Mouse (Mus musculus) MEL (cell line): ENCODE results near the gene Rwdd1. TPM values are rescaled to one million over a fixed set of nuclear protein-coding genes. Genes with fewer than 3 reads are reported as not detected.
A peak's percentile ranks its signal among the peaks of the same experiment; 100 is the strongest.

Source experiments
- DNase-seq: peaks from one replicate; pipeline ENCODE4 v3.0.0; 2011; ENCODE audit warnings: low read depth, low spot score
- H3K27ac ChIP-seq: 2 replicates; pipeline ENCODE4 v1.5.1; 2012; ENCODE audit warnings: low read depth, mild to moderate bottlenecking, control low read depth, low read length, moderate library complexity; ENCODE audit not compliant: control insufficient read depth
- H3K27me3 ChIP-seq, 2 experiments: fragments of 150-350 bp in 1 of 2; sonication (generic) in 1 of 2; 2 replicates each; pipeline ENCODE4 v1.6.1; 2012; ENCODE audit warnings: low read length in 2 of 2, mild to moderate bottlenecking in 2 of 2, improper control_type of control experiment in 1 of 2, moderate library complexity in 1 of 2; ENCODE audit not compliant: insufficient read depth in 2 of 2, control insufficient read depth in 1 of 2
- H3K36me3 ChIP-seq, 2 experiments: 2 replicates each; pipeline ENCODE4 v1.6.1; 2012 to 2014; ENCODE audit warnings: low read length in 2 of 2, improper control_type of control experiment in 1 of 2, inconsistent platforms in 1 of 2, mild to moderate bottlenecking in 1 of 2; ENCODE audit not compliant: insufficient read depth in 2 of 2, control insufficient read depth in 1 of 2
- H3K4me1 ChIP-seq, 2 experiments: fragments of 150-350 bp in 1 of 2; sonication (generic) in 1 of 2; 2 replicates each; pipeline ENCODE4 v1.6.1; 2012; ENCODE audit warnings: low read length in 2 of 2, improper control_type of control experiment in 1 of 2, mild to moderate bottlenecking in 1 of 2; ENCODE audit not compliant: insufficient read depth in 2 of 2, control insufficient read depth in 1 of 2
- H3K4me3 ChIP-seq, 2 experiments: fragments of 150-350 bp in 1 of 2; sonication (generic) in 1 of 2; 2 replicates each; pipeline ENCODE4 v1.5.1; 2012; ENCODE audit warnings: low read depth in 2 of 2, low read length in 2 of 2, mild to moderate bottlenecking in 2 of 2, moderate library complexity in 2 of 2, control low read depth in 1 of 2, improper control_type of control experiment in 1 of 2; ENCODE audit not compliant: control insufficient read depth in 1 of 2, insufficient read depth in 1 of 2
- H3K79me2 ChIP-seq: 2 replicates; pipeline ENCODE4 v1.6.1; 2012; ENCODE audit warnings: mild to moderate bottlenecking, low read length, moderate library complexity; ENCODE audit not compliant: control insufficient read depth, poor library complexity, insufficient read depth
- H3K9ac ChIP-seq: 2 replicates; pipeline ENCODE4 v1.6.1; 2012; ENCODE audit warnings: low read depth, mild to moderate bottlenecking, control low read depth, low read length, moderate library complexity; ENCODE audit not compliant: control insufficient read depth, poor library complexity, severe bottlenecking
- H3K9me3 ChIP-seq: fragments of 150-350 bp; sonication (generic); replicated peaks from 2 replicates; pipeline ENCODE4 v1.6.1; 2012; ENCODE audit warnings: mild to moderate bottlenecking, low read length, improper control_type of control experiment, moderate library complexity; ENCODE audit not compliant: insufficient read depth
- CHD1 ChIP-seq: IDR thresholded peaks from 2 replicates; pipeline ENCODE4 v1.6.1; 2012; ENCODE audit warnings: low read depth, mild to moderate bottlenecking, inconsistent platforms, low read length, improper control_type of control experiment
- ETS1 ChIP-seq: IDR thresholded peaks from 2 replicates; pipeline ENCODE4 v1.6.1; 2012; ENCODE audit warnings: low read depth, mild to moderate bottlenecking, inconsistent platforms, low read length, improper control_type of control experiment, moderate library complexity
- GABPA ChIP-seq: IDR thresholded peaks from 2 replicates; pipeline ENCODE4 v1.6.1; 2012; ENCODE audit warnings: low read depth, mild to moderate bottlenecking, inconsistent platforms, low read length, improper control_type of control experiment, moderate library complexity
- GATA1 ChIP-seq: IDR thresholded peaks from 2 replicates; pipeline ENCODE4 v1.6.1; 2011; ENCODE audit warnings: low read depth, low read length, improper control_type of control experiment
- MAFK ChIP-seq: IDR thresholded peaks from 2 replicates; pipeline ENCODE4 v1.6.1; 2011; ENCODE audit warnings: low read depth, mild to moderate bottlenecking, low read length, improper control_type of control experiment, borderline replicate concordance
- MAZ ChIP-seq: IDR thresholded peaks from 2 replicates; pipeline ENCODE4 v1.6.1; 2012; ENCODE audit warnings: low read depth, mild to moderate bottlenecking, inconsistent platforms, low read length, improper control_type of control experiment
- MYC ChIP-seq: IDR thresholded peaks from 2 replicates; pipeline ENCODE4 v1.6.1; 2011; ENCODE audit warnings: low read depth, mild to moderate bottlenecking, low read length, improper control_type of control experiment, moderate library complexity
- NELFE ChIP-seq: IDR thresholded peaks from 2 replicates; pipeline ENCODE4 v1.6.1; 2011; ENCODE audit warnings: low read depth, low read length, improper control_type of control experiment
- POLR2AphosphoS2 ChIP-seq: IDR thresholded peaks from 2 replicates; pipeline ENCODE4 v1.6.1; 2011; ENCODE audit warnings: low read length, improper control_type of control experiment
- RAD21 ChIP-seq: IDR thresholded peaks from 2 replicates; pipeline ENCODE4 v1.6.1; 2011; ENCODE audit warnings: mild to moderate bottlenecking, low read depth, low read length, improper control_type of control experiment
- SIN3A ChIP-seq: IDR thresholded peaks from 2 replicates; pipeline ENCODE4 v1.6.1; 2012; ENCODE audit warnings: low read length, improper control_type of control experiment, inconsistent platforms
- TAL1 ChIP-seq: IDR thresholded peaks from 2 replicates; pipeline ENCODE4 v1.6.1; 2012; ENCODE audit warnings: mild to moderate bottlenecking, inconsistent platforms, low read length, moderate library complexity, mixed read lengths
- TCF12 ChIP-seq: IDR thresholded peaks from 2 replicates; pipeline ENCODE4 v1.6.1; 2014; ENCODE audit warnings: low read depth, mild to moderate bottlenecking, inconsistent platforms, low read length, improper control_type of control experiment, moderate library complexity
- USF1 ChIP-seq: IDR thresholded peaks from 2 replicates; pipeline ENCODE4 v1.6.1; 2014; ENCODE audit warnings: low read depth, mild to moderate bottlenecking, inconsistent platforms, low read length, improper control_type of control experiment, moderate library complexity
- ZKSCAN1 ChIP-seq: IDR thresholded peaks from 2 replicates; pipeline ENCODE4 v1.6.1; 2012; ENCODE audit warnings: low read depth, mild to moderate bottlenecking, inconsistent platforms, low read length, improper control_type of control experiment, moderate library complexity
- polyA plus RNA-seq, 2 experiments: library from polyadenylated mRNA; stranded (reverse) in 1 of 2; unstranded in 1 of 2; fragments of >175 nt in 1 of 2; fragments of >200 nt in 1 of 2; gene quantifications; 2 replicates each; pipeline versions ENCODE4 v1.2.1 to v1.2.4; 2012; ENCODE audit warnings: low replicate concordance in 2 of 2, low read depth in 1 of 2; ENCODE audit not compliant: insufficient read length in 2 of 2, insufficient read depth in 1 of 2, missing spikeins in 1 of 2
- total RNA-seq: library from RNA; depleted of rRNA; stranded (reverse); fragments of 300-350 nt; gene quantifications from 2 replicates; pipeline ENCODE4 v1.2.3, GENCODE M21; 2012

The Rwdd1 gene
- total and polyA plus RNA-seq, 3 experiments, result 114 to 137 TPM; not detected in 1

GRCm38 (mm10) chr10:34018746-34019301 lies 600 bp downstream of the Rwdd1 start:
- Histone ChIP-seq H3K27me3 (no peaks in the 10 kb centered on the region; a peak in 1 of 4 replicates), H3K9ac (peak overlapping the region; percentile 87), H3K4me3 (peak overlapping the region; percentile 80 to 96), H3K9me3 (no peaks in the 10 kb centered on the region), H3K79me2 (peaks cover 30% of the 10 kb centered on the region), H3K27ac (peak overlapping the region; percentile 81), H3K36me3 (peaks cover 0 to 18% of the 10 kb centered on the region in 2 experiments; a peak in 3 of 4 replicates), H3K4me1 (peaks cover 2 to 12% of the 10 kb centered on the region in 2 experiments)
- TF ChIP-seq MYC, result 0 out of 2 replicates have a peak, but pooled peaks have one; percentile 31
- no peak for TF ChIP-seq ETS1
- peak; percentile 61 for DNase-seq

DNA sequence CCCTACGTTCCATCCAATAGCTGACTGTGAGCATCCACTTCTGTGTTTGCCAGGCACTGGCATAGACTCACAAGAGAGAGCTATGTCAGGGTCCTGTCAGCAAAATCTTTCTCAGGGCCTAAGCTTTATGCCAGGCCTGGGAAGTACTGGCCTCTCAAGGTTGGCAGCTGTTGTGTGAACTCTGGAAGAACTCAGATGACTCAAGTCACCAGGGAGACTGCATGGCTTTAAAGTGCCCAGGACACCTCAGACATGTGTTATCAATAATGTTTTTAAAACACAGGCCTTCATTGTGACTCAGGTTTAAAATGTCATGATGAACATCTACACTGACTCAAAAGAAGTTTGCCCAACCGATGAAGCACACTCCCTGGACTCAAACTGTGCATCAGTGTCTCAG lies 6.2 kb downstream of the Rwdd1 start:
- H3K79me2 ChIP-seq, result peaks cover 21% of the 10 kb centered on the region
- no peak overlapping the region for H3K27ac ChIP-seq
- H3K9ac ChIP-seq, result no peak overlapping the region
- TF ChIP-seq TCF12 (no peak), MAZ (no peak), ZKSCAN1 (no peak), RAD21 (no peak), GATA1 (no peak), GABPA (no peak)
- no peak for DNase-seq
- H3K27me3 ChIP-seq, result no peaks in the 10 kb centered on the region
- H3K4me3 ChIP-seq, result no peak overlapping the region
- no peaks in the 10 kb centered on the region for H3K9me3 ChIP-seq
- H3K4me1 ChIP-seq, result peaks cover under 1 to 8% of the 10 kb centered on the region in 2 experiments; a peak in 3 of 4 replicates
- H3K36me3 ChIP-seq, result peaks cover 8 to 10% of the 10 kb centered on the region in 2 experiments

GRCm38 (mm10) chr10:34012581-34012980 lies 6.8 kb downstream of the Rwdd1 start:
- peaks cover 0 to 6% of the 10 kb centered on the region in 2 experiments; a peak in 2 of 4 replicates for H3K4me1 ChIP-seq
- no peak for TF ChIP-seq NELFE
- TF ChIP-seq GATA1, result no peak
- TF ChIP-seq USF1, result no peak
- TF ChIP-seq CHD1, result no peak
- no peak for TF ChIP-seq TAL1
- no peak for TF ChIP-seq ETS1
- TF ChIP-seq MAFK, result peak; percentile 33; the same call in 1 of the 2 replicates
- no peak for TF ChIP-seq POLR2AphosphoS2
- TF ChIP-seq SIN3A, result no peak
- no peaks in the 10 kb centered on the region for H3K27me3 ChIP-seq
- H3K27ac ChIP-seq, result no peak overlapping the region
- no peaks in the 10 kb centered on the region for H3K9me3 ChIP-seq
- peaks cover 17% of the 10 kb centered on the region; the same call in 1 of the 2 replicates for H3K79me2 ChIP-seq
- no peak overlapping the region for H3K4me3 ChIP-seq
- DNase-seq, result no peak
- H3K9ac ChIP-seq, result no peak overlapping the region
- H3K36me3 ChIP-seq, result peaks cover 4 to 8% of the 10 kb centered on the region in 2 experiments; a peak in 3 of 4 replicates
